Mouse (Mus musculus) embryonic stem cell, embryonic (primary cell): ENCODE data around the gene Lrat.

ENCODE experiments used
- CTCF ChIA-PET, 4 experiments: fragments of 300-600 bp in 2 of 4; fragments of 350-600 bp in 2 of 4; sonication (Branson Sonifier 250); formaldehyde crosslinking; loops; one replicate each; lab custom pipeline; 2022; ENCODE audit warnings: inconsistent platforms in 2 of 4; lab: Charles Lee
- POLR2A ChIA-PET, 4 experiments: fragments of 300-600 bp in 2 of 4; fragments of 350-600 bp in 2 of 4; sonication (Branson Sonifier 250); formaldehyde crosslinking; loops; one replicate each; lab custom pipeline; 2022; ENCODE audit warnings: antibody characterized with exemption in 4 of 4, inconsistent platforms in 1 of 4; lab: Charles Lee

Gene Lrat

GRCm38 (mm10) chr3:82903613-82904205 is at the start of gene Lrat:
Gene Lrat, minus strand, starts transcription at chr3:82903973.
- POLR2A ChIA-PET, result interaction anchor here in 3 of 4 experiments (0.6 to 2.2 kb wide), 8 partner anchors 10 to 728 kb away, joined by 3 to 11 read pairs (median 4); no protein-coding TSS in a partner anchor
- CTCF ChIA-PET, result interaction anchor here in 2 of 4 experiments (0.7 to 1.2 kb wide), 3 partner anchors 27 to 1341 kb away, joined by 3 read pairs; no protein-coding TSS in a partner anchor

GRCm38 (mm10) chr3:82952173-82952962 is 48.6 kb upstream of the Lrat start:
- ChIA-PET CTCF (no interaction called here), POLR2A (no interaction called here)

- POLR2A ChIA-PET, result no interaction called here
Observed at GRCm38 (mm10) chr3:82950639-82951038, 46.9 kb upstream of the Lrat start.

GRCm38 (mm10) chr3:82950208-82950607 is 46.4 kb upstream of the Lrat start:
- ChIA-PET POLR2A (no interaction called here), CTCF (no interaction called here)

More at GRCm38 (mm10) chr3:82950639-82951038, 46.9 kb upstream of the Lrat start:
- CTCF ChIA-PET, result no interaction called here

- ChIA-PET POLR2A (no interaction called here), CTCF (interaction anchor here in 1 of 4 experiments (0.9 kb wide), 1 partner anchor 51 kb away, joined by 4 read pairs; no protein-coding TSS in a partner anchor)
Observed at GRCm38 (mm10) chr3:82946375-82947107, 42.8 kb upstream of the Lrat start.

- ChIA-PET CTCF (no interaction called here), POLR2A (no interaction called here)
Observed at GRCm38 (mm10) chr3:82927917-82928316, 24.1 kb upstream of the Lrat start.

GRCm38 (mm10) chr3:82915632-82916031 is 11.9 kb upstream of the Lrat start:
- CTCF ChIA-PET, result no interaction called here
- POLR2A ChIA-PET, result interaction anchor here in 3 of 4 experiments (0.9 to 2.6 kb wide), 4 partner anchors 12 to 136 kb away, joined by 3 to 11 read pairs (median 4); partner anchors contain the start of gene Lrat (in 2 of the 3)

GRCm38 (mm10) chr3:82908671-82909070 is 4.9 kb upstream of the Lrat start:
- POLR2A ChIA-PET, result no interaction called here

GRCm38 (mm10) chr3:82904211-82904908 is 587 bp upstream of the Lrat start:
- ChIA-PET POLR2A (interaction anchor here in 3 of 4 experiments (0.6 to 2.2 kb wide), 9 partner anchors 11 to 728 kb away, joined by 3 to 11 read pairs (median 3); no protein-coding TSS in a partner anchor), CTCF (interaction anchor here in 2 of 4 experiments (0.7 to 1.2 kb wide), 3 partner anchors 27 to 1341 kb away, joined by 3 read pairs; no protein-coding TSS in a partner anchor)

More at GRCm38 (mm10) chr3:82908671-82909070, 4.9 kb upstream of the Lrat start:
- CTCF ChIA-PET, result no interaction called here

GRCm38 (mm10) chr3:82902757-82903612 is 788 bp downstream of the Lrat start:
- POLR2A ChIA-PET, result interaction anchor here in 2 of 4 experiments (1.4 to 2.2 kb wide), 3 partner anchors 13 to 15 kb away, joined by 4 to 11 read pairs (median 5); no protein-coding TSS in a partner anchor
- CTCF ChIA-PET, result interaction anchor here in 1 of 4 experiments (1.2 kb wide), 1 partner anchor 26 kb away, joined by 3 read pairs; no protein-coding TSS in a partner anchor

GRCm38 (mm10) chr3:82888842-82889241 is 14.9 kb downstream of the Lrat start:
- ChIA-PET CTCF (no interaction called here), POLR2A (no interaction called here)

GRCm38 (mm10) chr3:82877258-82877657 is 26.5 kb downstream of the Lrat start:
- ChIA-PET CTCF (interaction anchor here in 3 of 4 experiments (0.6 to 1.0 kb wide), 12 partner anchors 9 to 178 kb away, joined by 3 to 6 read pairs (median 3); partner anchors contain the start of genes Lrat (in 1 of the 3) and Plrg1 (in 1 of the 3)), POLR2A (no interaction called here)

- ChIA-PET CTCF (no interaction called here), POLR2A (no interaction called here)
Observed at GRCm38 (mm10) chr3:82876372-82876739, 27.4 kb downstream of the Lrat start, which contains the start of gene Rbm46. Gene Rbm46, minus strand, starts transcription at chr3:82876483.

- ChIA-PET CTCF (no interaction called here), POLR2A (no interaction called here)
Observed at GRCm38 (mm10) chr3:82875671-82876371, 28.0 kb downstream of the Lrat start.

- CTCF ChIA-PET, result interaction anchor here in 1 of 4 experiments (0.6 kb wide), 2 partner anchors 451 to 665 kb away, joined by 3 to 4 read pairs; no protein-coding TSS in a partner anchor
- POLR2A ChIA-PET, result interaction anchor here in 1 of 4 experiments (1.0 kb wide), 1 partner anchor 9 kb away, joined by 3 read pairs; no protein-coding TSS in a partner anchor
Observed at GRCm38 (mm10) chr3:82857414-82858077, 46.2 kb downstream of the Lrat start.
